Mouse (Mus musculus): ENCODE results near the gene Pcbp3.

- TF ChIP-seq POLR2A (IDR thresholded peaks at IDR 0.05; ENCODE audit: insufficient read depth, low read depth, low read length) (no peak), CTCF (IDR thresholded peaks at IDR 0.05) (no peak), EP300 (IDR thresholded peaks at IDR 0.05; ENCODE audit: insufficient read depth, low read depth, low read length) (no peak)
These were observed 240.5 kb downstream of the Pcbp3 start for GRCm38 (mm10) chr10:76721216-76721615.

Data from heart, adult 2 months (tissue).